Mouse (Mus musculus) embryonic fibroblast, embryonic 13.5 days (primary cell): ENCODE data around the gene Scd1.

Experiments used
- CTCF ChIP-seq: IDR thresholded peaks from 2 replicates; pipeline ENCODE4 v1.5.1; 2011; ENCODE audit warnings: mild to moderate bottlenecking, control low read depth, low read length, moderate library complexity, borderline replicate concordance; ENCODE audit not compliant: insufficient read depth
- POLR2A ChIP-seq: IDR thresholded peaks from 2 replicates; pipeline ENCODE4 v1.6.1; 2011; ENCODE audit warnings: low read depth, mild to moderate bottlenecking, control low read depth, low read length, moderate library complexity

DNA sequence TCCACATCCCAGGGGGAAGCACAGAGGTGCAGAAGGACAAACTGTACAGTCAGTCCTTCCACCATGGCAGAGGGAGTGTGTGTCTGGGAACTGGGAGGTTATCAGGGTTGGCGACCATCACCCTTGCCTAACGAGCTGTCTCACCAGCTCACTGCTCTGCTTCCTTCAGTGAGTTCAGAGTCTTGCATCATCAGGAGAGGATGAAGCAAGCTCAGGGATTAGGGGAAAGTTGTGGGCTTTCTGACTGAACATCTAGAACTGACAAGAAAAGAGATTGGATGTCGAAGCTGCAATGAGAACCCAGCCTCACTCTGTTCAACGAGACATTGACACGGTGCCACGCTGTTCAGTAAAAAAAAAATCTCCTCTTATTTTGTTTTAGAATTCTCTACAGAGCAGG lies 30.3 kb upstream of the Scd1 start:
- TF ChIP-seq POLR2A, result no peak
- no peak for TF ChIP-seq CTCF
